13 mouse cellular contexts compared by ENCODE assay signal in genomic region chr5:108647311-108647710, GRCm38 (mm10). TPM values are rescaled to one million over a fixed set of nuclear protein-coding genes. Genes with fewer than 3 reads are reported as not detected.
"Had no signal": no experiment of that assay in that cellular context is flagged by ENCODE, and none has a peak within 500 bp of the region (broad histone marks: within the 10 kb centered on the region; RNA-seq: fewer than 3 reads in every experiment).

No protein-coding gene starts in this region.

- H3K27me3 ChIP-seq: midbrain, embryonic 13.5 days; neural tube, embryonic 12.5 days; stomach, embryonic 15.5 days had no signal

- H3K4me3 ChIP-seq: midbrain, embryonic 10.5 days; midbrain, embryonic 13.5 days; neural tube, embryonic 12.5 days; stomach, embryonic 15.5 days had no signal

- H3K4me2 ChIP-seq: lung, embryonic 14.5 days; midbrain, embryonic 13.5 days; neural tube, embryonic 12.5 days; stomach, embryonic 15.5 days had no signal

- DNase-seq: lung, embryonic 14.5 days; lung, postnatal 10 days; right cerebral cortex, postnatal 14 days; thymus, adult 2 months; thymus, postnatal 25 days; thymus, postnatal 4 days had no signal

- H3K4me1 ChIP-seq: midbrain, embryonic 10.5 days; midbrain, embryonic 13.5 days; neural tube, embryonic 12.5 days; stomach, embryonic 15.5 days had no signal

- H3K9me3 ChIP-seq: midbrain, embryonic 10.5 days; midbrain, embryonic 13.5 days; neural tube, embryonic 12.5 days; stomach, embryonic 15.5 days had no signal

- ATAC-seq: midbrain, embryonic 13.5 days; midbrain, embryonic 16.5 days had no signal

- H3K27ac ChIP-seq: midbrain, embryonic 10.5 days; midbrain, embryonic 13.5 days; neural tube, embryonic 12.5 days; stomach, embryonic 15.5 days; stomach, postnatal 0 days had no signal

- H3K9ac ChIP-seq: lung, embryonic 14.5 days; midbrain, embryonic 13.5 days; neural tube, embryonic 12.5 days; stomach, embryonic 15.5 days had no signal

RNA-seq across cellular contexts. Expression of gene Slc26a1, which starts 28.1 kb away (rescaled TPM):
- total RNA-seq: neutrophil, adult 5-6 weeks had no signal
